Mouse (Mus musculus) G1E (cell line): ENCODE measurements at regions not wholly inside any gene's neighbourhood (a gene's known extent, or its start where the extent isn't known, plus 50 kb on each side); places are given as distances from the start of the nearest gene placed in this dataset.

Source experiments
- CTCF ChIP-seq: IDR thresholded peaks from 2 replicates; pipeline ENCODE4 v1.5.1; 2012; ENCODE audit warnings: low read depth, low read length, inconsistent platforms, mixed read lengths
- GATA1 ChIP-seq: IDR thresholded peaks from 2 replicates; pipeline ENCODE4 v1.6.1; 2012; ENCODE audit warnings: borderline replicate concordance, low read length, inconsistent platforms, mixed read lengths
- TAL1 ChIP-seq: conservative IDR thresholded peaks from 2 replicates; pipeline ENCODE4 v1.6.1; 2012; ENCODE audit warnings: low read depth, low read length, inconsistent platforms, mixed read lengths

GRCm38 (mm10) chr12:9275697-9276096, 245.9 kb downstream of the Ttc32 start:
- TF ChIP-seq TAL1, result no peak
- no peak for TF ChIP-seq CTCF
- no peak for TF ChIP-seq GATA1
